Mouse (Mus musculus) cerebellum, adult 18-20 months (tissue): ENCODE data around the gene Gm5478.
"Not testable (repeated sequence)": the region's sequence is repeated elsewhere in the genome, so short reads cannot be mapped to it uniquely, and the experiment has no call there.

Experiments
- DNase-seq, 2 experiments: peaks; one replicate each; pipeline ENCODE4 v3.0.0; 2021

Gene Gm5478

DNA sequence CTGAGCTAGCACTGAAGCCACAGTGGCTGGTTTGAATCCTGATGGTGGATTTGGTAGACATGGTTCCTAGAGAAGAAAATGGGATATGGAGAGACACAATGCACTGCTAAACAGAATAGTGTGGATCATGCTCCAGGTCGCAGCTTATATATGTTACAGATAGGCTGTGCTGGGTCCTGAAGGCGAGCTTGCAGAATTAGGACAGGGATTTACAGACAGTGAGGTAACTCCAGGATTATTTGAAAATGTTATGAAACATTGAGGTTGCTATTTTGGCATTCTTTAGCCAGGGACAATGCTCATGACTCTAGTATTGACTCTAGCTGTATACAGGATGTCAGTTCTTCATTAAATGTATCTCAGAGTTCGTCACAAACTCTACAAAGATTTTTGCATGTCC lies at the start of gene Gm5478:
TSS of gene Gm5478 (minus strand) at position 101 of the 400 bp plus-strand sequence.
- no peak for DNase-seq

DNA sequence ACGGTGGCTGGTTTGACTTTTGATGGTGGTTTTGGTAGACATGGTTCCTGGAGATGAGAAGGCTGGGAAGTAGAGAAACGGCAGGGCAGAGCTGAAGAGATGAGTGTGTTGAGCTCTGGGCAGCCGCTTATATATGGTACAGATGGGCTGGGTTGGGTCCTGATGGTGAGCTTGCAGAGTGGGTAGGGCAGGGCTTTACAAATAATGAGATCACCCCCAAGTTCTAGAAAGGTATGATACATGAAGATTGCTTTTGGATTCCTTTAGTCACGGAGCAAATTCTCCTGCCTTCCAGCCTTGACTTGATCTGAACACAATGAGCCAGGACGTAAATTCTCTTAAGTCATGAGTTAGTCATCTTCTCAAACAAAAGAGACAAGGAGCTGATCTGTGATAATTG lies 47.0 kb upstream of the Gm5478 start, which contains the start of gene Krt6a:
TSS of gene Krt6a (minus strand) at position 101 of the 400 bp plus-strand sequence.
- DNase-seq = no peak

GRCm38 (mm10) chr15:101690460-101690859 lies 43.3 kb upstream of the Gm5478 start:
- DNase-seq = not testable (repeated sequence)

DNA sequence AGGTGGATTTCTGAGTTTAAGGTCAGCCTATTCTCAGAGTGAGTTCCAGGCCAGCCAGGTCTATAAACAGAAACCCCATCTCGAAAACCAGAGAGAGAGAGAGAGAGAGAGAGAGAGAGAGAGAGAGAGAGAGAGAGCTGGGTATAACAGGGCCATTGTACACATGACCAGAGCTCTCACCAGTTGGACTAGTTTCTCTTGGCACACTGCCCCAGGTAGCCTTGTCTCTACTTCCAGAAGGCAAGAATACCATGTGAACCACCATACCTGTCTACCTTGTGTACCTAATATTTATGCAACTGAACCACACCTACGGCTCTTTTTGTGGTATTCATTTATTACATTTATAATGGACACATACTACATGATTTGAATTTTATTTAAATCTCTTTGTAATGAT lies 41.0 kb upstream of the Gm5478 start:
- no peak for DNase-seq

- DNase-seq = no peak
These were observed 33.0 kb upstream of the Gm5478 start, which contains the start of gene Krt6b for GRCm38 (mm10) chr15:101680187-101680586. Krt6b (minus strand) TSS chr15:101680287.

DNA sequence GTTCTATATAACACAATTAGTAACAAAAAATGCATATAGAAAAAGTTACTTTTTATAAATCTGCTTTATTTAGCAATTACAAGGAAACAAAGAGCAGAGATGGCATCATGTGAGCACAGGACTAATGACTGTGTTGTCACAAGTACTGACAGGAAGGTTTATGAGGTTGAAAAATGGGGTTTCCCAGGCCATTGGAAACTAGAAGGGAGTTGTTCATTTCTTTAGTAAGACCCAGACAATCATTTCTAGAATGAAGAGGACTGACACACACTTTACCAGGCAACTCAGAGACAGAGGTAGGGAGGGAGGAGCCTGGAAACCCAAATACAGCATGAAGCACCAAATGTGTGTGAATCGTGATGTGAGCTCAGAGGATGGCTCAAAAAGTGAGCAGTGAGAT lies 28.8 kb upstream of the Gm5478 start:
- DNase-seq = no peak

- DNase-seq = peak in 1 of 2 experiments; percentile 9
These were observed 5.6 kb upstream of the Gm5478 start for GRCm38 (mm10) chr15:101652736-101653265.

- no peak for DNase-seq
These were observed 19.3 kb downstream of the Gm5478 start, which contains the start of gene Gm5414 for GRCm38 (mm10) chr15:101627884-101628283. Gm5414 (minus strand) TSS chr15:101628188.

DNA sequence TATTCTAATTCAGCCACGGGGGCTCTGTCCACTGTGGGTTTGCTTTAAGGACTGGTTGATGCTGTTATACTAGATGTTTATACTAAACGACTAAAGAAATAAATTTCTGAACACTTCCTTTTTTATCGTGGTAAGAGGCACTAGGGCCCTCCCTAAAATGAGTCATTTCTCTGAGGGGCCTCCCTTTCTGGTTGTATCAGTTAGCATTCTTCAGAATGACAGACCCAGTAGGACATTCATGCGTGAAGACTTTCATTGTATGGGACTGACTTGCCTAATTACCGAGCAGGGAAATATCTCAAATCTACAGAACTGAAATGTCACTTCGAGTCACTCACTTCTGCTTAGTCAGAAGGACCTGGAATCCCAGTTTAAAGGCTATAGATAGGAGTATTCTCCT lies 48.1 kb downstream of the Gm5478 start:
- no peak for DNase-seq
